Mouse (Mus musculus): ENCODE measurements at regions not wholly inside any gene's neighbourhood (a gene's known extent, or its start where the extent isn't known, plus 50 kb on each side); places are given as distances from the start of the nearest gene placed in this dataset.

DNA sequence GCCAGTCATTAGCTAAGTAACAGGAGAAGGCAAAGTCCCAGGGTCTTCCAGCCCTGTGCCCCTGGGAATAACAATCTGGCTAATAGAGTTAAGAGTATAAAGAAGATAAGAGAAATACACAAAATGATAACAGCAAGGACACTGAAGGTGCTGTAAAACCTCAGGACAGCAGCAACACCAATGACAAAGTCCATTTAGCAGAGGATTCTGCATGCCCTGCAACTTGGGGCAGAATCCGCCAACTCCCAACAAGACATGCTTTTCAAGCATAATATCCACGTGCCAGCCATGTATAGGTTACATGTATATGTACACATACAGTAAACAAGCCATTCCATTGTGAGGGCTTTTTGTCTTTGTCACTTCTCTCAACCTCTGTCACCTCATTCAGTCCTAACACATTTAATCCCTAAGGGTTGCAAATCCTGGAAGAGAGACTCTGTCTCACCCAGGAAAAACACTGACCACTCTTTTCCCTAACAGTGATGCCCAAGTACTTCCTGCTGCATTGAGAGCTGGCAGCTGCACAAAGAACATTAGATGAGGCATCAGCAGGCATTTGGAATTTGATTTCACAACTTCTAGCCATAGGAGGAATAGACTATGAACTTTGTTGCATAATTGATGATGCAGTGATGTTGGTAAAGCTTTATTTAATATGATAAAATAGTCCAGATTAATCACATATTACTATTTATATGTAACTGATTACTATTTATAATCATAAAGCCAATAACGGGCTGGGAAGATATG is 105.8 kb upstream of the Slc4a7 start:
- DNase-seq (ENCODE audit: low read depth), result no peak

DNA sequence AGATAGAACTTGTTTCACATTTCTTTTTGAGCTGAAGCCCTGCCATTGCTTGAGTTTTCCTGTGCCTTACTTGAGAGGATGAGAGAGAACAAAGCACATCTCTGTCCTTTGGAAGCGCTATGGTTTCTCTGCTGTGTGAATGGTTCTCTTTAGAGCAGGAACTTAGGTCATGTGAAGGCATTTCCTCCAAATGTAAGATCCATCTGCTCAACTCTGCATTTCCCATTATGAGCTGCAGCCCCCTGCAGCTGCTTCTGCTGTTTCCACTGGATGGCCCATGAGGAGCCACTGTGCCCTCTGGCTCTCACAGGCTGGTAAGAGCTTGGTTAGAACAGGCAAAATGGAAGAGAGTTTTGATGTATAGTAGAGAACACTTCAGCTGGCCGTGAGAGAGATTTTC is 102.5 kb upstream of the Slc4a7 start:
- DNase-seq (ENCODE audit: low read depth), result no peak

DNA sequence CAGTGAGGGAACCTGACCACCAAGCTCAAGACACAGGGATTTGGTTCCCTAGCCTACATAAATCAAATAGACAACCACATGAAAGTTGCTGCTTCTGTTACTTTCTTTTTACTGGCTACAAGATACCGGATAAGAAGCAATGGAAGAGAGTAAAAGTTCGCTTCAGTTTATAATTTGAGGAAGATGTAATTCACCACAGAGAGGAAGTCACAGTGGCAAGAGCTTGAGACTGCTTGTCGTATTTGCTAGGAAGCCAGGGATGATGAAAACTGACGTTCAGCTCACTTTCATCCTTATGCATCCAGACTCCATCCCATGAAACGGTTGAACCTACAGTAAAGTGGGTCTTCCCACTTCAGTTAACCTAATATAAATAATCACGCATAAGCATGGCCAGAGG is 102.1 kb upstream of the Slc4a7 start:
- DNase-seq (ENCODE audit: low read depth), result peak; percentile 7

DNA sequence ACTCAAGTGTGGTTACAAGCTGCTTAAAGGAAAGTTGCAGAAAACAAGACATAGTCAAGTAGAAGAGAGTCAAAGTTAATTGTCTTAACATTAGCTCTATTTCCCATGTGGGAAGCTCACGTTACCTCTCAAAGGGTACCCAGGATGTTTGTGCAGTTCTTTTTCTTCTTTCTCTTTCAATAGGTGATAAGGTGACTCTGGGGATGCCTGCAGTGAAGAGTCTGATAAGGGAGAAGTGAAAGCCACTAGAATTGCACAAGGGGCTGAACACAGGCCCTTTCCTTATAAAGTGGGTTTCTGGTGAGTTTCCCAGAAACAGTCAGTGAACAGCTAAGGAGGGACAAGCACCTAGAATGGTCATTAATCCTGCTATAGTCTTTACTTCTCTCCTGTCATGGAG is 98.6 kb upstream of the Slc4a7 start:
- peak; percentile 43 for DNase-seq (ENCODE audit: low read depth)

DNA sequence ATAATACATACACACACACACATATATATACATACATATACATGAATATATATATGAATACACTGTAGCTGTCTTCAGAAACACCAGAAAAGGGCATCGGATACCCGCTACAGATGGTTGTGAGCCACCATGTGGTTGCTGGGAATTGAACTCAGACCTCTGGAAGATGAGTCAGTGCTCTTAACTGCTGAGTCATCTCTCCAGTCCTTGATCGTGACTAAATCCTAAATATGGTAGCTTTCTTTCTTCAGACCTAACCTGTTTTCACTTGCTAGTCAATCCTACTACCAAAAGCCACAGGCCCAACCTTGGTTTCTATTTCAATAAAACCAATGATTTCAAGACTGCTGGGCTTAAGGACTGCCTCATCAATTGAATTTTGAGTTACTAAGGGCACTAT is 95.0 kb upstream of the Slc4a7 start:
- no peak for DNase-seq (ENCODE audit: low read depth)

DNA sequence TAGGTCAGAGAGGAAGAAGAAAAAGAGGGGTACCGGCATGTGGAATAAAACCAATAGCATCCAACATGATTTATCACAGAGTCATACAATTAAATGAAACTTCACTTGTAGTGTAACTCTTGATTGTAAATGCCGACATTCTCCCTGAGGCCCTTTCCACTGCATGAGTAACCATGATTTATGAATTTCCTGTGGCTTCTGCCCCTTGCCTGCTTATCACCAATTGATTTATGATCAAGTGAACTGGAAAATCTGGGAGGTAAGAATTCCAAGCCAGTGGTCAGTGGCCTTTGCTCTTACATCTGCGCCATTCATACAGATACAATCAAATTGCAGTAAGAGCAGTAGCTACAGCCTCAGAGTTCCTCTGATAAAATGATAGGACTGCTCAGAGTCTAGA is 89.8 kb upstream of the Slc4a7 start:
- DNase-seq (ENCODE audit: low read depth), result no peak

DNA sequence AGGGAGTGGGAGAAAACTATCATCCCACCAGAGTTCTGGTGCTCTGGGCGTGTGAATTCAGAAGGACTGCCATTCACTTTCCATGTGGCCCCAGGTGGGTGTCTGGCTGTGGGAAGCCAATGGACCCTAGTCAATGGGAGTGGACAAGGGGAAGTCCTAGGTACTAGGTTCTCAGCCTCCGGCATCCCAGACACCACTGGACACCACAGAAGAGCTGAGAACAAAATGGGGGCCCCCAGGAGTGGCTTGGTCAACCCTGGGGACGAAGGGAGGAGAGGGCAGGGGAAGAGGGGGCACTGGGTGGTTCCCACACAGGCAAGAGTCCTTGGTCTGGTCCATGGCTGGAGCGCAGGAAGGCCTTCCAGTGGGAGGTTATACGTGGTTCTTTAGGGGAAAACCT is 81.8 kb upstream of the Slc4a7 start:
- DNase-seq (ENCODE audit: low read depth), result no peak

DNA sequence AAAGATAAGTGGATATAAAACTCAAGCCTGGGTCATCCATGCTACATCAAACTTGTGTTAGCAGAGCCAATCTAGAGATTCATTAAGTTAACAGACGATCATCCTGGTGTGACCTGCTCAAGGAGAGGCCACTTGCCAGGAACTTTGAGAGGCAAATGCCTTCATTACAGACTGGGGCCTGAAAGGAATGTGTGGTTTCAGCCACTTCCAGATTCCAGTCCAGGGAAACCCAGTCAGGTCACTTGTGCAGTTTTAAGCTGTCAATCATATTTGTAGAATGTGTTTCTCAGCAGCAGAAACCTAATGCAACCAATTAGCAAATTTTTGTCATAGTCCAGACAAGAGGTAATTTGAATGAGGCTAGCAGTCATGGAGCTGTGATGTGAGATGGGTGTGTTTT is 73.4 kb upstream of the Slc4a7 start:
- DNase-seq (ENCODE audit: low read depth), result no peak

DNA sequence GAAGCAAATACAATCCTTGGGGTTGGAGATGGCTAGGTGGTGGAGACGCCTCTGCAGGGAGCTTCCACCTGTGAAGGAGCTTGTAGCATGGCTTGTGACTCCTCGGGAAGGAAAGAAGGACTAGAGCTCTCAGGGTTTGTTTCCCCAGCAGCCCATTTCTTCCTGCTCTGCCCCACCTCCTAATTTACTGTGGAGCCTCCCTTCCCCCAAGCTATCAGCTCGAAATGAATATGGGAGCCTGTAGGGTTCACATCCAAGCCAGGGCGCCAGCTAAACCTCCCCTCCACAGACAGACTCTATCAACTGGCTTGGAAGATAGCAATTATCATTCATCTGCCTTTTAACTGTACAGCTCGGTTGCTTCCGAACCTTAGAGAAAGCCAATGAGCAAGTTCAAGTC is 70.3 kb upstream of the Slc4a7 start:
- no peak for DNase-seq (ENCODE audit: low read depth)

DNA sequence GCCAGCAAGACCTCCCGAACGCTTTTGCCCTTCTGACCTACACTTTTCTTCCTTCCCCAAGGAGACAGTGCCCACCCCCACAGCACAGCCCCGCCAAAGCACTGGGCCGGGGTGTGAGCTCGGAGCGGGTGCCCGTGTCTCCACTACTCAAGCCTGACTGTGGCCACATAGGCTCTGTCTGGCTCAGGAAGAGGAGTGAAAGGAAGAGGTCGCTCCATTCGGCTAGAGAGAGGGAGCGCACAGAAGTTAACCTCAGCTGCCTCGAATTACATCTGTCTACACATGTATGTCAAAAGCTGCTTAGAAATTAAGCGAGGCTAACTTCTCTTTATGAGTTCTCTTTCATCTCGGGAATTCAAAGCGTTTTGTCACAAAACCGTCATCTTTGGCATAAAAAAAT is 69.6 kb upstream of the Slc4a7 start:
- DNase-seq (ENCODE audit: low read depth), result no peak

DNA sequence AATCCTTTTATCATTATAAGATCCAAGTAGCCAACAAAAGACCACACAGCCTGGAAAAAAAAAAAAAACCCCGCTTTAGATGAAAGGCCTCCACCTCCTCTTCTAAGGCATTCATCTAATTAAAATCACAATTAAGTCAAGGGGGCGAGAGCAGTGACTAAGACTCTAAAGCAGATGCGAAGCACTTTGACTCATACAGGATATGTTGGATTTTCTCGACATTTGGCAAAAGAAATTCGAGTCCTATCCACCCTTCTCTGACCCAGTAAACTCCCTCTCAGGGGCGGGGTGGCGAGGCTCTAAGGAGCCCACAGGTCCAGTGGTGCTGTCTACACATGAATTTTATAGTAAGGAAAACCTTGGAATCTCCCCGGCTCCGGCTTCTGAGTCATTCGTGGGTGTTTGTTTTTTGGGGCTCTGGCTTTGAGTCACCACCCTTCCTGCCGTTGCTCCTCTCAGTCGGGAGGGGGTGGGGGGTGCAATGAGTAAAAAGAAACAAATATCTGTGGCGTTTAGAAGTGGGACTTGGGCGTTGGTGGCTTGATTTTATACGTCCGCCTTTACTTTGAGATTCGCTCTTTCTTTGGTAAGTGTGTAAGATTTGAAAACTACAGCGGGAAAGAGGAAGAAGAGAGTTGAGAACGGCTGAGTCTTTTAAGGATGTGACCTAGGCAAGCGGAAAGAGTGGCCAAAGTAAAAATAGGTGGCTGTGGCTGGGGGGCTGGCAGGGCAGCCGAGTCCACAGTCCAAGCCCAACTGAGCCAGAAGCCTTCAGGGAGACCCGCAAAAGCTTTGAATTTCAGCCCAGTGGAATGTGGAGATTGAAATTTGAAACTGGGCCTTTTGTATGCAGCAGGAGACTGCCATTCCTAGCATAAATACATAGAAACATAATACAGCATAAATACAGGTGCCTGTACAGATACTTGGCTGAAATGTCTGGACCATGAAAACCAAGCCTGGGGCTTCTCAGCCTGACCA is 68.8 kb upstream of the Slc4a7 start:
- peak; percentile 92 for DNase-seq (ENCODE audit: low read depth)

DNA sequence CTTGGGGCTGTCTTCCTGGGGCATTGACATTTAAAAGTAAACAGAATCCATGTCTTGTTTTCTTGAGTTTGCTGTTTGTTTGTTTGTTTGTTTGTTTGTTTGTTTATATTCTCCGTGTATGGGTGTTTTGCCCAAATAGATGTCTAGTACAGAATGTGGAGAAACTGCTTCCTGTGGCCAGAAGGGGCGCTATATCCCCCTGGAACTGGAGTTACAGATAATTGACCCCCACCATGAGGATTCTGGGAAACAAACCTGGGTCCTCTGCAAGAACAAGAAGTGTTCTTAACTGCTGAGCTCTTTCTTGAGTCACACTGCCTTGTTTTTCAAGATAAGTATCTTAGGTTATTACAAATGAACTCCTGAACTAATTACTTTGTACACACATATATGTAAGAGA is 68.1 kb upstream of the Slc4a7 start:
- peak; percentile 63 for DNase-seq (ENCODE audit: low read depth)

DNA sequence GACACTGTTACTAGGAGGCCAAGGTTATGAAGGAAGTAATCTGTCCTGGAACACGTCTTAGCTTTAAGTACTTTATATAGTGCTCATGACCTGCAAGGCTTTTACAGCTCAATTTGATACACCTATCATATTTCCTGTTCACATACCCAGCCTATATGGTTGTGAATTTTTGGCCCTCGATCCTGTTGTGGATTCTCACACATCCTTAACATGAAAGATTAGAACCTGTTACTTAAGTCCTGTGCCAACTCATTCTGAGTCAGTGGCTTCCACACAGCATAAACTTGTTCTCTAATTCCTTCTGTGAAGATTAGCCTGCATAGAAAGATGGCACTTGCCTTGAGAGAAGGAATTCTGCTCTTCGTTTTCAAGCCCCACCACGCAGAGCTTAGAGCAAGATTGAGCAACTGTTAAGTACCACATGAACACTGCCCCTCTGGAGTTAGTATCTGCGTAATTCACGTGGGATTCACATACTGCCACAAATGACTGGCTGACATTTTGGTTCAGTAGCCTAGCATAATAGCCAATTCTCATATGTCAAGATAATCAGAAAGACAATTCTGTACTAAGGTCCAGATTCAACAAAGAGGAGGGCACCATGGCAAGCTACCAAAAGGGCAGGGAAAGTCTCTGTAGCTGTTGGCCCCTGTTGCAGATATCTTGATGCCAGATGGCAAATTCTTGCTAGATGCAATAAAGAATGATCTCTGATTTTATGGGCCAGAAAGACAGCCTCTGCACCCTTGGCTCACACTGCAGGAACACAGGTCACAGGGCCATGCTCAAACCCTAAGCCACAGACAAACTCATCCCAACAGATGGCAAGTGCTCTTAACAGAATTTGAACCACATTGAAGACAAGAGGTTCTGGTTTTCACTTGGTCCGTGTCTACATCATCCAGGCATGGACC is 62.7 kb upstream of the Slc4a7 start:
- DNase-seq (ENCODE audit: low read depth), result no peak

DNA sequence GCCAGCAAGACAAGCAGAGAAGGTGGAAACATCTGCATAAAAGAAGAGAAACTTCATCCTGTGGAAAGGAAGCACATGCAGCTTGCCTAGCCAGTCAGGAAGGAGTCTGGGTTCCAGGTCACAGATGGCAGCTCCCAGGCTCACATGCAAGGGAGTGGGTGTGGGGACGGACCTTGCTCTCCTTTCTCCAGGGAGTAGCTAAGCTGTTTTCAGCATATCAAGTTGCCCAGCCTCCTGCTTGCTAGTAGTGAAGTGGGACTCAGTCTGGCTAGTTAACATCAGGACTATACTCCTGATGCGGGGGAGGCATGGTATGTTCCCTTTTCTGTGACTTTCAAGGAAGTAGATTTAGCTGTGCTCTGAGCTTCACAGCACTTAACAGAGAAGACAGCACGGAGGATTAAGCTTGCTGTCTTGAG is 62.0 kb upstream of the Slc4a7 start:
- DNase-seq (ENCODE audit: low read depth), result no peak

DNA sequence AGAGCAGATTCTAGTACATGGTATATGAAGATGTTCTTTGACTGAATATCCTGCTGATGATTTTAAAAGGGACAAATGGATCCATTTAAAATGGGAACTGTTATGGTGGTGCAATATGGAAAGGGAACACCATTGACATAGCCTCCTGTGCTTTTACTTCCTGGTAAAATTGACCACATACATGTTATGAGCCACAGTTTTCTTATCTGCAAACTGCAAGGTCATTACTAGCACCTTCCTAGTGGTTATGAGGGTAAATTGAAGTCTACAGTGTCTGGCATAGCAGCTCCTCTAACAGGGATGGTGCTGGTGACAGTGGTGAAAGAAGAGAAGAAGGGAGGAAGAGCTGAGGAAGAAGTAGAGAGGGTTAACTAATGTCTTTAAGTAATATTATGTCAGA is 61.5 kb upstream of the Slc4a7 start:
- no peak for DNase-seq (ENCODE audit: low read depth)

DNA sequence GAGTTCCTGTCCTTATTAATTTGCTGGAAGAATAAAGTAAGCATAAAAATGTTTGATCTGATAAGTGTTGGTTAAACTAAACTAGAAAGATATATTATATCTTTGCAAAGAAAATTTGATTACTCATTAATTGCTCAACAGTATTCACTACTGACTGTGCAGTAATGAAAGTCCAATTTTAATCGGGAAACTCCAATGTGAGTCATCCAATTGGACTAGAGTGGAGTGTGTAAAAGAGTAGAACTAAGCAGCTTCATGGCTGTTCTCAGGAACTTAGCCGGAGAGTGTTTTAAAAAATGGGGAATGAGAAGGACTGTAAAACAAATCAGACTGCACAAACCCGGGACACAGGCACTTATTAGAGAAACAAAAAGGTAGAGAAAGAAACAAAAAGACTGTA is 58.5 kb upstream of the Slc4a7 start:
- DNase-seq (ENCODE audit: low read depth), result no peak

DNA sequence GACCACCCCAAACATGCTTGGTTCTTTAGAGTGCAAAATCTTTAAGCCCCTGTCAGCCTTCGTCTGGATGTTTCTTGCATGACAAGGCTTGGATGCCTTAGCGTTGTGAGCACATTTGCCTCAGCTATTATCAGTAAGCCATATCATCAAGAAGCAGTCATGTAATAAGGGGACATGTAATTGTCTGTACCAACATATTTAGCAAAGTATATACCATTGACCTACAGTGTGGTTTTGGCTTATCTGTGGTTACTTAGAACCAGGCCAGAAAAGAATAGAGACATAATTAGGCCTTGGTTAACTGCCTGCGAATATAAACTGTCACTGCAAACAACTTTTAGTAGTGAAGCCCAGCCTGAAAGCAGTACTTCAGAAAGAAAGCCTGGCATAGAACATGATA is 57.0 kb upstream of the Slc4a7 start:
- DNase-seq (ENCODE audit: low read depth), result no peak

All from induced T-regulatory cell, adult 2 months (primary cell).